ENCODE assay signal across 27 mouse cellular contexts in the genomic region with DNA sequence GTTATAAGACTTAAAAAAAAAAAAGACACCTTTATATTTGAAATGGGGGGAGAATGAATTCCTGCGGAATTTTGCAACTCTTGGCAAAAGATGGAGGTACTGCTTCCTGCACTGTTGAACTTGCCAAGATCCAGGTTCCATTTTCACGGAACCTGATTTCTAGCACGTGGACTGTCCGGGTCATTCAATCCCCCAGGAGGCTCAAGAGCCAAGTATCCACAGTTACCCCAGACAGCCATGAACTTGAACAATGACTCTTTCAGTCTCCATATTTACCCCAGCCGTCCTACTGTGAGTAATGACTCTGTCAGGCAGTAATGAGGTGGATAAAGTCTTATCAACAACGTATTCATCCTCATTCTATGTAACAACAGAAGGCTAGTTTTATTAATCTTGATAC. TPM values are rescaled to one million over a fixed set of nuclear protein-coding genes. Genes with fewer than 3 reads are reported as not detected.
"Had no signal": no experiment of that assay in that cellular context is flagged by ENCODE, and none has a peak within 500 bp of the region (broad histone marks: within the 10 kb centered on the region; RNA-seq: fewer than 3 reads in every experiment).

No protein-coding gene starts in this region.

- H3K27ac ChIP-seq: lung, embryonic 15.5 days; macrophage; midbrain, embryonic 13.5 days; midbrain, embryonic 15.5 days; neural tube, embryonic 12.5 days; stomach, embryonic 15.5 days; stomach, postnatal 0 days had no signal

- H3K9ac ChIP-seq: lung, embryonic 15.5 days; midbrain, embryonic 13.5 days; midbrain, embryonic 15.5 days; neural tube, embryonic 12.5 days; stomach, embryonic 15.5 days had no signal

- H3K27me3 ChIP-seq: lung, embryonic 15.5 days; megakaryocyte, embryonic 14.5 days; midbrain, embryonic 13.5 days; midbrain, embryonic 15.5 days; neural tube, embryonic 12.5 days; stomach, embryonic 15.5 days had no signal

- H3K4me1 ChIP-seq: lung, embryonic 15.5 days; midbrain, embryonic 13.5 days; midbrain, embryonic 15.5 days; neural tube, embryonic 12.5 days had no signal

- DNase-seq: lung, adult 2 months; lung, postnatal 14 days; lung, postnatal 36 days; right cerebral cortex, postnatal 25 days; right cerebral cortex, postnatal 4 days; thymus, adult 2 months; thymus, postnatal 25 days; thymus, postnatal 4 days had no signal

- H3K4me3 ChIP-seq: lung, embryonic 15.5 days; megakaryocyte, embryonic 14.5 days; midbrain, embryonic 13.5 days; midbrain, embryonic 15.5 days; neural tube, embryonic 12.5 days; stomach, embryonic 15.5 days had no signal

RNA-seq across cellular contexts. Expression of a gene that starts 40.6 kb away (rescaled TPM):
- total RNA-seq: megakaryocyte progenitor cell, adult 5-6 weeks; monocyte, adult 5-6 weeks; neutrophil, adult 5-6 weeks had no signal
- polyA plus RNA-seq: lung, adult 2 months; lung, embryonic 15.5 days; lung, postnatal 0 days; macrophage; small intestine, adult 2 months; spleen, adult 2 months; stomach, embryonic 15.5 days; stomach, postnatal 0 days; testis, adult 2 months; thymus, adult 2 months; urinary bladder, adult 2 months had no signal

RNA-seq across cellular contexts. Expression of a gene that starts 41.6 kb away (rescaled TPM):
- total RNA-seq: megakaryocyte progenitor cell, adult 5-6 weeks; monocyte, adult 5-6 weeks; neutrophil, adult 5-6 weeks had no signal
- polyA plus RNA-seq: macrophage; spleen, adult 2 months had no signal

RNA-seq across cellular contexts. Expression of a gene that starts 59.0 kb away (rescaled TPM):
- total RNA-seq: midbrain, postnatal 0 days; monocyte, adult 5-6 weeks; neutrophil, adult 5-6 weeks had no signal
- polyA plus RNA-seq: macrophage; midbrain, embryonic 11.5 days; midbrain, embryonic 13.5 days; midbrain, embryonic 15.5 days; midbrain, postnatal 0 days; neural tube, embryonic 12.5 days; neural tube, embryonic 14.5 days; urinary bladder, adult 2 months had no signal
